26 mouse cellular contexts compared by ENCODE assay signal in the genomic region with DNA sequence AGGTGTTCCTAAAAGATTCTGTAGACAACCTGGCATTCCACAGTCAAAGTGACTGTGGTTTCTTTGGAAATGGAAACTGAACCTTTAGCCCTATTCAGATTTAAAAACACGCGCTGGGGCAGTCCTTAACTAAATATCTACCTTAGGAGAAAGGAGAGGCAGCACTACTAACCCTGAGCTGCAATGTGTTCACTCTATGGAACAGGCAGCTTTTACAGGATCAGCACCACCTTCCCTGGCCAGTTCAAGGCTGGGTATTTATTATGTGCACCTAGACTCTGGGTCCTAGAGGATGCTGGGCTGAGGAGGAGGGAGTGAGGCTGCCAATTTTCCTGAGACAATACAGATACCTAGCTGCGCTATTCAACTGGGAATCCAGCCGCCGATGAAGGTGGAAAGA. TPM values are rescaled to one million over a fixed set of nuclear protein-coding genes. Genes with fewer than 3 reads are reported as not detected.
DNase-seq lines count a peak whose midpoint lies in the region; ATAC-seq and TF ChIP-seq lines count a peak whose summit lies in the region.
"Had no signal": no experiment of that assay in that cellular context is flagged by ENCODE, and none has a peak within 500 bp of the region (broad histone marks: within the 10 kb centered on the region; RNA-seq: fewer than 3 reads in every experiment).

No protein-coding gene starts in this region.

- no peak overlapping the region for H3K9ac ChIP-seq in midbrain, embryonic 11.5 days (ENCODE audit: low read length)
- no peak overlapping the region for H3K9ac ChIP-seq in midbrain, embryonic 16.5 days (ENCODE audit: low read depth, low read length)
- no peak overlapping the region for H3K9ac ChIP-seq in liver, postnatal 0 days (replicated peaks)
- H3K9ac ChIP-seq: forebrain, embryonic 13.5 days; hindbrain, embryonic 15.5 days; kidney, embryonic 15.5 days; limb, embryonic 12.5 days; liver, embryonic 15.5 days; lung, embryonic 15.5 days had no signal

- no peak for DNase-seq in midbrain, embryonic 10.5 days (ENCODE audit: low spot score)
- no peak for DNase-seq in midbrain, embryonic 11.5 days (ENCODE audit: low spot score, missing footprints)
- peak; percentile 58 for DNase-seq in ZHBTc4 (ENCODE audit: low read depth, low spot score)
- DNase-seq in gastrocnemius, adult 18-20 months (ENCODE audit: low spot score) = no peak
- DNase-seq in kidney, adult 2 months = no peak
- DNase-seq in liver, postnatal 0 days = no peak
- DNase-seq: adrenal gland, postnatal 36 days; cerebellum, adult 9-10 months; cerebellum, postnatal 36 days; gastrocnemius, adult 2 months; gastrocnemius, postnatal 36 days; kidney, adult 11 months; kidney, postnatal 25 days; retina, postnatal 1 day; thymus, postnatal 14 days had no signal

- H3K4me2 ChIP-seq in midbrain, embryonic 11.5 days = no peak overlapping the region
- H3K4me2 ChIP-seq in midbrain, embryonic 16.5 days (ENCODE audit: low read length) = no peak overlapping the region
- no peak overlapping the region for H3K4me2 ChIP-seq in liver, postnatal 0 days (ENCODE audit: low read depth, low read length)
- H3K4me2 ChIP-seq: heart, embryonic 11.5 days; liver, embryonic 15.5 days had no signal

- WGBS in midbrain, embryonic 10.5 days = 91% methylated on average over 5 of the region's 5 CpGs
- 88% methylated on average over 5 of the region's 5 CpGs for WGBS in midbrain, embryonic 11.5 days
- 61% methylated on average over 5 of the region's 5 CpGs for WGBS in midbrain, embryonic 16.5 days
- WGBS in kidney, adult 2 months = 83% methylated on average over 5 of the region's 5 CpGs
- 74% methylated on average over 5 of the region's 5 CpGs for WGBS in liver, postnatal 0 days (ENCODE audit: insufficient replicate concordance)

- H3K36me3 ChIP-seq in midbrain, embryonic 10.5 days = peaks cover 36% of the 10 kb centered on the region
- H3K36me3 ChIP-seq in midbrain, embryonic 11.5 days (ENCODE audit: control insufficient read depth, insufficient read depth, low read length) = no peaks in the 10 kb centered on the region
- H3K36me3 ChIP-seq in midbrain, embryonic 16.5 days (ENCODE audit: control insufficient read depth, insufficient read depth, low read length) = no peaks in the 10 kb centered on the region
- H3K36me3 ChIP-seq in kidney, adult 2 months (ENCODE audit: control insufficient read depth, insufficient read depth, low read length) = no peaks in the 10 kb centered on the region
- peaks cover 6% of the 10 kb centered on the region; the same call in 1 of the 2 replicates for H3K36me3 ChIP-seq in liver, postnatal 0 days (replicated peaks; ENCODE audit: insufficient read depth, low read length)
- H3K36me3 ChIP-seq: hindbrain, embryonic 15.5 days; kidney, embryonic 15.5 days; limb, embryonic 12.5 days; liver, embryonic 15.5 days; lung, embryonic 15.5 days had no signal

- H3K4me3 ChIP-seq in midbrain, embryonic 10.5 days = no peak overlapping the region
- no peak overlapping the region for H3K4me3 ChIP-seq in midbrain, embryonic 11.5 days (ENCODE audit: low read depth, low read length)
- no peak overlapping the region for H3K4me3 ChIP-seq in midbrain, embryonic 16.5 days (ENCODE audit: low read depth, low read length)
- no peak overlapping the region for H3K4me3 ChIP-seq in kidney, adult 2 months (ENCODE audit: insufficient read depth, low read depth, low read length)
- H3K4me3 ChIP-seq in liver, postnatal 0 days (ENCODE audit: low read depth, low read length) = no peak overlapping the region
- H3K4me3 ChIP-seq: forebrain, embryonic 13.5 days; hindbrain, embryonic 15.5 days; kidney, embryonic 15.5 days; left cerebral cortex, adult 2 months; limb, embryonic 12.5 days; liver, embryonic 15.5 days; lung, embryonic 15.5 days had no signal

- no peak for TF ChIP-seq POLR2A in kidney, adult 2 months (IDR thresholded peaks at IDR 0.05; ENCODE audit: low read depth, low read length)

- H3K4me1 ChIP-seq in midbrain, embryonic 10.5 days = peaks cover 56% of the 10 kb centered on the region
- peaks cover 17% of the 10 kb centered on the region for H3K4me1 ChIP-seq in midbrain, embryonic 11.5 days (ENCODE audit: control insufficient read depth, insufficient read depth, low read length)
- H3K4me1 ChIP-seq in midbrain, embryonic 16.5 days (ENCODE audit: control insufficient read depth, insufficient read depth, low read length) = peaks cover 50% of the 10 kb centered on the region
- H3K4me1 ChIP-seq in kidney, adult 2 months (ENCODE audit: control insufficient read depth, insufficient read depth, low read length) = 0 out of 2 replicates have a peak, but pooled peaks cover 2% of the 10 kb centered on the region
- H3K4me1 ChIP-seq in liver, postnatal 0 days (ENCODE audit: insufficient read depth) = peaks cover 12% of the 10 kb centered on the region

- H3K9me3 ChIP-seq in midbrain, embryonic 10.5 days (replicated peaks) = no peaks in the 10 kb centered on the region
- no peaks in the 10 kb centered on the region for H3K9me3 ChIP-seq in midbrain, embryonic 11.5 days (ENCODE audit: control insufficient read depth, low read length)
- H3K9me3 ChIP-seq in midbrain, embryonic 16.5 days (replicated peaks; ENCODE audit: control insufficient read depth, low read length, poor library complexity, severe bottlenecking) = no peaks in the 10 kb centered on the region
- H3K9me3 ChIP-seq in liver, postnatal 0 days (ENCODE audit: low read length) = no peaks in the 10 kb centered on the region
- H3K9me3 ChIP-seq: forebrain, embryonic 13.5 days; hindbrain, embryonic 15.5 days; kidney, embryonic 15.5 days; limb, embryonic 12.5 days; liver, embryonic 15.5 days; lung, embryonic 15.5 days had no signal

- H3K27ac ChIP-seq in midbrain, embryonic 10.5 days (replicated peaks) = 0 out of 2 replicates have a peak overlapping the region, but pooled peaks have one; percentile 70
- no peak overlapping the region for H3K27ac ChIP-seq in midbrain, embryonic 11.5 days (ENCODE audit: low read depth, low read length)
- H3K27ac ChIP-seq in midbrain, embryonic 16.5 days (ENCODE audit: low read length) = 0 out of 2 replicates have a peak overlapping the region, but pooled peaks have one; percentile 34
- H3K27ac ChIP-seq in kidney, adult 2 months (ENCODE audit: insufficient read depth, low read depth, low read length) = no peak overlapping the region
- H3K27ac ChIP-seq in liver, postnatal 0 days (ENCODE audit: low read depth) = no peak overlapping the region
- H3K27ac ChIP-seq: gastrocnemius, adult 2 months; kidney, embryonic 15.5 days; left cerebral cortex, adult 2 months; limb, embryonic 12.5 days; liver, embryonic 15.5 days; lung, embryonic 15.5 days had no signal

- ATAC-seq in midbrain, embryonic 11.5 days (ENCODE audit: low FRiP score) = no peak
- ATAC-seq in midbrain, embryonic 16.5 days = no peak
- no peak for ATAC-seq in liver, postnatal 0 days
- ATAC-seq: forebrain, embryonic 13.5 days; inflammation-experienced regulatory T-cells, adult 6 months had no signal

- TF ChIP-seq EP300 in liver, postnatal 0 days (IDR thresholded peaks at IDR 0.05; ENCODE audit: low read depth) = no peak

- TF ChIP-seq CTCF in kidney, adult 2 months (conservative IDR thresholded peaks at IDR 0.05; ENCODE audit: insufficient read depth, insufficient read length, low read depth, low read length) = no peak
- no peak for TF ChIP-seq CTCF in liver, postnatal 0 days (IDR thresholded peaks at IDR 0.05; ENCODE audit: low read depth)

- no peaks in the 10 kb centered on the region for H3K27me3 ChIP-seq in midbrain, embryonic 10.5 days (ENCODE audit: low read depth, poor library complexity, severe bottlenecking)
- H3K27me3 ChIP-seq in midbrain, embryonic 11.5 days (ENCODE audit: control insufficient read depth, insufficient read depth, low read length) = no peaks in the 10 kb centered on the region
- no peaks in the 10 kb centered on the region for H3K27me3 ChIP-seq in midbrain, embryonic 16.5 days (ENCODE audit: control insufficient read depth, insufficient read depth, low read depth, low read length)
- no peaks in the 10 kb centered on the region for H3K27me3 ChIP-seq in kidney, adult 2 months (replicated peaks; ENCODE audit: control insufficient read depth, insufficient read depth, low read length)
- H3K27me3 ChIP-seq in liver, postnatal 0 days (ENCODE audit: insufficient read depth, low read length) = no peaks in the 10 kb centered on the region
- H3K27me3 ChIP-seq: forebrain, embryonic 13.5 days; hindbrain, embryonic 15.5 days; kidney, embryonic 15.5 days; limb, embryonic 12.5 days; liver, embryonic 15.5 days; lung, embryonic 15.5 days had no signal

RNA-seq across cellular contexts. Expression of a gene that starts 59.6 kb away (rescaled TPM):
- polyA plus RNA-seq in midbrain, embryonic 10.5 days (2016; fragmentation: Nextera tagmentation; extraction: Ambion mirVana) = 24.7 and 26.0 TPM in 2 replicates
- 18.2 and 20.3 TPM in 2 replicates for polyA plus RNA-seq in midbrain, embryonic 11.5 days (2014; fragmentation: Nextera tagmentation; extraction: Ambion mirVana)
- polyA plus RNA-seq in midbrain, embryonic 16.5 days (2015; fragmentation: Nextera tagmentation; extraction: Ambion mirVana) = 5.9 and 6.3 TPM in 2 replicates
- total RNA-seq in gastrocnemius, adult 18-20 months (2021) = under 1 TPM; 0.14 to 0.17 TPM
- 65.0 and 74.2 TPM in 2 replicates for polyA plus RNA-seq in kidney, adult 2 months (2012; rRNA removed)
- 33.2 and 34.6 TPM in 2 replicates for polyA plus RNA-seq in liver, postnatal 0 days (2015; fragmentation: Nextera tagmentation; extraction: Ambion mirVana)
- total RNA-seq: gastrocnemius, postnatal 36 days; megakaryocyte progenitor cell, adult 5-6 weeks had no signal

Comparison
In these comparisons a context has a peak if more than half of its experiments do, and no peak if none do; other contexts are left out.
1. H3K27ac ChIP-seq: peak in midbrain, embryonic 10.5 days (single experiment) and midbrain, embryonic 16.5 days (single experiment); none in midbrain, embryonic 11.5 days (single experiment), kidney, adult 2 months (single experiment) and liver, postnatal 0 days (single experiment).